Mouse (Mus musculus) cortical plate, adult 2 months (tissue): ENCODE results near the gene Rbl2.

ENCODE experiments used
- CTCF ChIP-seq: fragments of 200-500 bp; IDR thresholded peaks from 2 replicates; pipeline ENCODE4 v1.5.1; 2011; ENCODE audit warnings: mild to moderate bottlenecking, control low read depth, low read length; ENCODE audit not compliant: insufficient read depth; ENCODE audit errors: extremely low read depth
- POLR2A ChIP-seq: fragments of 200-500 bp; IDR thresholded peaks from 2 replicates; pipeline ENCODE4 v1.6.1; 2011; ENCODE audit warnings: mild to moderate bottlenecking, low read length, control low read depth; ENCODE audit not compliant: insufficient read depth; ENCODE audit errors: extremely low read depth

GRCm38 (mm10) chr8:91171605-91172004 lies 101.7 kb downstream of the Rbl2 start:
- TF ChIP-seq CTCF (no peak), POLR2A (no peak)
